Mouse (Mus musculus) kidney, adult 2 months (tissue): ENCODE data around the gene Taf3.

ENCODE experiments used
- CTCF ChIP-seq: fragments of 200-500 bp; conservative IDR thresholded peaks from 2 replicates; pipeline ENCODE4 v1.5.1; 2011; ENCODE audit warnings: low read depth, mild to moderate bottlenecking, control low read depth, low read length, moderate library complexity, mixed read lengths; ENCODE audit not compliant: insufficient read depth, insufficient read length
- POLR2A ChIP-seq: fragments of 200-500 bp; IDR thresholded peaks from one replicate; pipeline ENCODE4 v1.6.1; 2011; ENCODE audit warnings: low read depth, low read length, control low read depth

DNA sequence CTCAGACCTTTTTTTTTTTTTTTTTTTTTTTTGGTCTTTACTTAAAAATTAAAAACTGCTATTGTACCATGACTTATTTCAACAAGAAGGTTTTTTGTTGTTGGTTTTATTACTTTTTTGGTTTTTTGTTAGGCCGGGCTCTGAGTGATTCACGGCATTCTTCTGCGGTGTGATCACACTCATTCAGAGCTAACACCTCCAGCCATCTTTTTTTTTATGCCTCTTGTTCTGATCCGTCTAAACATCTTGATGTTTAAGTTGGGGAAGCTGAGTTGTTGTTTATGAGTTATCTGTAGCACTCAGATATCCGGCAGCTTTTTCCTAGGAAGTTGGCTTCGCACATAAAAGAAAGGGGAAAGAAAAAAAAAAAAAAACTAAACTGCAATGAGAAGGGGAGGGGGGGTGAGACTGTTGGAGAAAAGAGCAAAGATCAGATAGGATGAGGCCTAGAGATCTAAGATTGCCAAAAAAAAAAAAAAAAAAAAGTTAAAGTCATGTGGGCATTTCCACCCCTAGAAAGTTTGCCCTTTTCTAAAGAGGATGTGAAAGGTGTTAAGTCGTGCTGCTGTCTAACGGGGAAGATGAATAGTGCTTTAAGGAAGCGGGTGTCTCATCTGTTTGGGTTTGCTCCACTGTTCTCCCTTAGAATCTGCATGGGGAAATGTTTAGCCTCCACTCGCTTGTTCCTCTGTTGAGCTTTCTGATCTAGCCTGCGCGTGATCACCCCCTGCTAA, 181.1 kb downstream of the Taf3 start:
- TF ChIP-seq POLR2A (no peak), CTCF (no peak)
